Mouse (Mus musculus) heart, postnatal 0 days (tissue): Measurements from ENCODE around the gene Scn7a.

Experiments
- CTCF ChIP-seq: IDR thresholded peaks from 2 replicates; pipeline ENCODE4 v1.5.1; 2016; ENCODE audit warnings: antibody characterized with exemption, control low read depth, low read depth
- EP300 ChIP-seq: IDR thresholded peaks from 2 replicates; pipeline ENCODE4 v1.6.1; 2016; ENCODE audit warnings: antibody characterized with exemption, low read depth

DNA sequence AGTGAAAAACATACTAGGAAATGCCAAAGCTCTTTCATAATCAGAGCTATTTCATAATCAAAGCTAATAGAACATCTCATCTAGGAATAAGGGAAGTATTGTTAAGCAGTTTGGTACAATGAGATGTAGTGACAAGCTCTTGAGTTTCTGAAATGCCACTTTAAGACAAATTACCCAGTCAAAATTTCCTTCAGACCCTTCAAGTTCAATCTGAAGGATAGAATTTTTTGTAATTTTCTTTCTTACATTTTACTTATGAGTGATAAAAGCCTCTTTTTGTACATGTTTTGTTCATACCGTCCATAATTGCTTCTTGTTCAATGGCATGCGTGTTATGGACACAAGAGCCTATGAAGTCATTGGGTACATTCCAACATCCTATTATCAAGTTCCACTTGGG is 72.6 kb downstream of the Scn7a start:
- TF ChIP-seq CTCF (no peak), EP300 (no peak)
